Comparison of ENCODE assay signal across 16 mouse cellular contexts in genomic region chr11:12543042-12543441, GRCm38 (mm10).
A peak's percentile ranks its signal among the peaks of the same experiment; 100 is the strongest.
DNase-seq lines count a peak whose midpoint lies in the region; TF ChIP-seq lines count a peak whose summit lies in the region.
"Had no signal": no experiment of that assay in that cellular context is flagged by ENCODE, and none has a peak within 500 bp of the region (broad histone marks: within the 10 kb centered on the region; RNA-seq: fewer than 3 reads in every experiment).

No protein-coding gene starts in this region.

- no peak overlapping the region for H3K4me3 ChIP-seq in gastrocnemius, adult 2 months
- H3K4me3 ChIP-seq in layer of hippocampus, adult 2 months: no peak overlapping the region
- H3K4me3 ChIP-seq: forebrain, embryonic 12.5 days; heart, embryonic 12.5 days; hindbrain, embryonic 12.5 days had no signal

- no peak for DNase-seq in gastrocnemius, adult 2 months
- DNase-seq in gastrocnemius, postnatal 10 days: no peak
- DNase-seq in layer of hippocampus, adult 2 months (ENCODE audit: low spot score in 2 of 2): no peak
- DNase-seq in layer of hippocampus, postnatal 10 days (ENCODE audit: low spot score in 2 of 2): no peak
- DNase-seq in A20 (ENCODE audit: low read depth, low spot score) (peak; percentile 9), ZHBTc4 (ENCODE audit: low read depth, low spot score) (peak; percentile 13)
- no peak for DNase-seq in urinary bladder, postnatal 14 days (ENCODE audit: low spot score)
- no peak for DNase-seq in urinary bladder, postnatal 25 days (ENCODE audit: low spot score)
- DNase-seq: cerebellum, adult 2 months; gastrocnemius, postnatal 14 days; kidney, postnatal 25 days; right cerebral cortex, postnatal 25 days had no signal

- intact Hi-C loops in gastrocnemius, adult 2 months (cut with DNase I): no loop called here

- no peak overlapping the region for H3K27ac ChIP-seq in gastrocnemius, adult 2 months
- no peak overlapping the region for H3K27ac ChIP-seq in layer of hippocampus, adult 2 months
- H3K27ac ChIP-seq: forebrain, embryonic 12.5 days; hindbrain, embryonic 12.5 days; macrophage had no signal

- TF ChIP-seq CTCF in gastrocnemius, adult 2 months (IDR thresholded peaks at IDR 0.05): peak; percentile 49
- TF ChIP-seq CTCF in layer of hippocampus, adult 2 months (conservative IDR thresholded peaks at IDR 0.05): peak; percentile 79

Comparison
In these comparisons a context has a peak if more than half of its experiments do, and no peak if none do; other contexts are left out.
1. DNase-seq: peak in A20 (single experiment) and ZHBTc4 (single experiment); none in gastrocnemius, adult 2 months (single experiment), gastrocnemius, postnatal 10 days (single experiment), layer of hippocampus, adult 2 months (0 of 2), layer of hippocampus, postnatal 10 days (0 of 2), urinary bladder, postnatal 14 days (single experiment) and urinary bladder, postnatal 25 days (single experiment).